Mouse (Mus musculus): ENCODE results near the gene Lrrc51. TPM values are rescaled to one million over a fixed set of nuclear protein-coding genes. Genes with fewer than 3 reads are reported as not detected.

The Lrrc51 gene
- 12.4 and 17.7 TPM in 2 replicates for total RNA-seq (2014; fragmentation: Nextera tagmentation)
- 2.9 and 4.1 TPM in 2 replicates for total RNA-seq (2017)
- 0.53 and 0.65 TPM in 2 replicates for polyA plus RNA-seq (2012)

- peak; percentile 98 for DNase-seq (ENCODE audit: low spot score)
- Histone ChIP-seq H3K4me1 (ENCODE audit: insufficient read depth, low read depth, low read length) (peaks cover 21% of the 10 kb centered on the region), H3K27me3 (ENCODE audit: insufficient read depth, low read length) (no peaks in the 10 kb centered on the region), H3K4me3 (ENCODE audit: low read depth, low read length) (peak within 1 kb of the TSS; percentile 83), H3K36me3 (replicated peaks) (peaks cover 41% of the 10 kb centered on the region), H3K9me3 (replicated peaks) (no peaks in the 10 kb centered on the region)
- TF ChIP-seq GATA1 (IDR thresholded peaks at IDR 0.05; ENCODE audit: borderline replicate concordance, low read length) (no peak), GATA2 (IDR thresholded peaks at IDR 0.05; ENCODE audit: borderline replicate concordance, low read depth, low read length) (no peak), POLR2AphosphoS5 (IDR thresholded peaks at IDR 0.05; ENCODE audit: insufficient replicate concordance, low read depth, low read length) (no peak), TAL1 (conservative IDR thresholded peaks at IDR 0.05; ENCODE audit: low read depth, low read length) (no peak), CTCF (IDR thresholded peaks at IDR 0.05; ENCODE audit: low read depth, low read length) (no peak)
- peak; percentile 98 for ATAC-seq (ENCODE audit: extremely low read depth, insufficient number of reproducible peaks, low FRiP score, poor library complexity, severe bottlenecking)
Measured at GRCm38 (mm10) chr7:101933751-101934240, at the start of gene Lrrc51, which contains the start of gene Numa1. Gene Lrrc51 (minus strand): TSS chr7:101933895. Gene Numa1 (plus strand): TSS chr7:101934111.

GRCm38 (mm10) chr7:101982735-101983134 lies 49.0 kb upstream of the Lrrc51 start:
- TF ChIP-seq GATA2 (IDR thresholded peaks at IDR 0.05; ENCODE audit: borderline replicate concordance, low read depth, low read length) (no peak), GATA1 (IDR thresholded peaks at IDR 0.05; ENCODE audit: borderline replicate concordance, low read length) (no peak), POLR2AphosphoS5 (IDR thresholded peaks at IDR 0.05; ENCODE audit: insufficient replicate concordance, low read depth, low read length) (no peak), TAL1 (conservative IDR thresholded peaks at IDR 0.05; ENCODE audit: low read depth, low read length) (no peak), CTCF (IDR thresholded peaks at IDR 0.05; ENCODE audit: low read depth, low read length) (no peak)
- Histone ChIP-seq H3K27me3 (ENCODE audit: insufficient read depth, low read length) (no peaks in the 10 kb centered on the region), H3K9me3 (replicated peaks) (no peaks in the 10 kb centered on the region), H3K4me1 (ENCODE audit: insufficient read depth, low read depth, low read length) (no peaks in the 10 kb centered on the region; the same call in 1 of the 2 replicates), H3K4me3 (ENCODE audit: low read depth, low read length) (no peak overlapping the region), H3K36me3 (replicated peaks) (peaks cover 74% of the 10 kb centered on the region)
- ATAC-seq (ENCODE audit: extremely low read depth, insufficient number of reproducible peaks, low FRiP score, poor library complexity, severe bottlenecking) (no peak), DNase-seq (ENCODE audit: low spot score) (no peak)

DNA sequence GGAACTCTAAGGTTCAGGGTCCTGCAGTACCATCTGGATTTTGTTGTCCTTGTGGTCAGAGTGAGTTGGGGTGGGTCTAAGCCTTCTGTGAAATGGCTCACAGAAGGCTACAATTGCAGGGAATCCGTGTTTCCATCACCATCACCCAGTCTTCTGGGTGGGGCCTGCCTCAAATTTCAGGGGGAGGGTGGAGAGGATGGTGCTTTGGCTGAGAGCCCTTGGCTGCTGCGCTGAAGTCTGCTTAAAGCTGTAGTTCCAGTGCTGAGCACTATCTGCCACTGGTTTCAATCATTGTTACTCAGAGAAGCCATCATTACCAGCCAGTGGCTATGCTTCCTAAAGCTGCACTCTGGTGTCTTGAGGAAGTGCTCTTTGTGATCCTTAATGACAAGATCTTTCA lies 40.8 kb upstream of the Lrrc51 start:
- no peak for DNase-seq (ENCODE audit: low spot score)
- Histone ChIP-seq H3K27me3 (ENCODE audit: insufficient read depth, low read length) (no peaks in the 10 kb centered on the region), H3K9me3 (replicated peaks) (no peaks in the 10 kb centered on the region), H3K4me1 (ENCODE audit: insufficient read depth, low read depth, low read length) (peaks cover 42% of the 10 kb centered on the region), H3K4me3 (ENCODE audit: low read depth, low read length) (no peak overlapping the region), H3K36me3 (replicated peaks) (peaks cover 44% of the 10 kb centered on the region)
- ATAC-seq (ENCODE audit: extremely low read depth, insufficient number of reproducible peaks, low FRiP score, poor library complexity, severe bottlenecking): no peak
- TF ChIP-seq CTCF (IDR thresholded peaks at IDR 0.05; ENCODE audit: low read depth, low read length) (no peak), GATA1 (IDR thresholded peaks at IDR 0.05; ENCODE audit: borderline replicate concordance, low read length) (no peak), POLR2AphosphoS5 (IDR thresholded peaks at IDR 0.05; ENCODE audit: insufficient replicate concordance, low read depth, low read length) (no peak), GATA2 (IDR thresholded peaks at IDR 0.05; ENCODE audit: borderline replicate concordance, low read depth, low read length) (no peak), TAL1 (conservative IDR thresholded peaks at IDR 0.05; ENCODE audit: low read depth, low read length) (no peak)

DNA sequence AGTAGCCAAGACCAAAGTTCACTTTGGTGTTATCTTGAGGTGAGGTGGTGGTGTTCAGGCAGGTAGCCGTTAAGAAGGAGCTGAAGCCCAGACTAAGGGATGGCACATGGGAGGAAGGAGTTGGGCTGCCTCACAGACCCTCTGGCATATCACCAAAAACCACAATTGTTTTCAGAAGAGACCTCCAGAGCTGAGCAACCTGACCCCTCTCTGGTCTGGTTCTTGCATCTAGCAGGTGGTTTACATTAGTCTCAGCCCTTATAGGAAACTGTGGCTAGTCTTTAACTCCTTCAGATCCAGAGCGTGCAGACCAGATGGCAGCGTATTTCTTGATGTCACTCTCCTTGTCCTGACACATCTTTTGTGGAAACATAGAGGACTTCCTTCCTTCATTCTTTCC lies 40.0 kb upstream of the Lrrc51 start:
- ATAC-seq (ENCODE audit: extremely low read depth, insufficient number of reproducible peaks, low FRiP score, poor library complexity, severe bottlenecking) (no peak), DNase-seq (ENCODE audit: low spot score) (no peak)
- TF ChIP-seq GATA1 (IDR thresholded peaks at IDR 0.05; ENCODE audit: borderline replicate concordance, low read length): no peak
- no peak for TF ChIP-seq POLR2AphosphoS5 (IDR thresholded peaks at IDR 0.05; ENCODE audit: insufficient replicate concordance, low read depth, low read length)
- no peak for TF ChIP-seq GATA2 (IDR thresholded peaks at IDR 0.05; ENCODE audit: borderline replicate concordance, low read depth, low read length)
- TF ChIP-seq TAL1 (conservative IDR thresholded peaks at IDR 0.05; ENCODE audit: low read depth, low read length): no peak
- TF ChIP-seq CTCF (IDR thresholded peaks at IDR 0.05; ENCODE audit: low read depth, low read length): no peak
- Histone ChIP-seq H3K36me3 (replicated peaks) (peaks cover 40% of the 10 kb centered on the region), H3K4me3 (ENCODE audit: low read depth, low read length) (no peak overlapping the region), H3K27me3 (ENCODE audit: insufficient read depth, low read length) (no peaks in the 10 kb centered on the region), H3K4me1 (ENCODE audit: insufficient read depth, low read depth, low read length) (peaks cover 48% of the 10 kb centered on the region), H3K9me3 (replicated peaks) (no peaks in the 10 kb centered on the region)

GRCm38 (mm10) chr7:101971721-101972120 lies 38.0 kb upstream of the Lrrc51 start:
- no peak overlapping the region for H3K4me3 ChIP-seq (ENCODE audit: low read depth, low read length)

GRCm38 (mm10) chr7:101970821-101971461 lies 37.2 kb upstream of the Lrrc51 start:
- peak overlapping the region; percentile 77 for H3K4me3 ChIP-seq (ENCODE audit: low read depth, low read length)
- TF ChIP-seq GATA2 (IDR thresholded peaks at IDR 0.05; ENCODE audit: borderline replicate concordance, low read depth, low read length) (no peak), TAL1 (conservative IDR thresholded peaks at IDR 0.05; ENCODE audit: low read depth, low read length) (no peak), POLR2AphosphoS5 (IDR thresholded peaks at IDR 0.05; ENCODE audit: insufficient replicate concordance, low read depth, low read length) (no peak), GATA1 (IDR thresholded peaks at IDR 0.05; ENCODE audit: borderline replicate concordance, low read length) (no peak), CTCF (IDR thresholded peaks at IDR 0.05; ENCODE audit: low read depth, low read length) (no peak)
- DNase-seq (ENCODE audit: low spot score) (peak; percentile 27), ATAC-seq (ENCODE audit: extremely low read depth, insufficient number of reproducible peaks, low FRiP score, poor library complexity, severe bottlenecking) (peak; percentile 36; the same call in 1 of the 2 replicates)
- H3K9me3 ChIP-seq (replicated peaks): no peaks in the 10 kb centered on the region
- H3K27me3 ChIP-seq (ENCODE audit: insufficient read depth, low read length): no peaks in the 10 kb centered on the region
- H3K4me1 ChIP-seq (ENCODE audit: insufficient read depth, low read depth, low read length): peaks cover 60% of the 10 kb centered on the region
- H3K36me3 ChIP-seq (replicated peaks): peaks cover 26% of the 10 kb centered on the region

More at GRCm38 (mm10) chr7:101971721-101972120, 38.0 kb upstream of the Lrrc51 start:
- Histone ChIP-seq H3K9me3 (replicated peaks) (no peaks in the 10 kb centered on the region), H3K36me3 (replicated peaks) (peaks cover 33% of the 10 kb centered on the region), H3K4me1 (ENCODE audit: insufficient read depth, low read depth, low read length) (peaks cover 60% of the 10 kb centered on the region), H3K27me3 (ENCODE audit: insufficient read depth, low read length) (no peaks in the 10 kb centered on the region)
- DNase-seq (ENCODE audit: low spot score) (no peak), ATAC-seq (ENCODE audit: extremely low read depth, insufficient number of reproducible peaks, low FRiP score, poor library complexity, severe bottlenecking) (no peak)
- no peak for TF ChIP-seq POLR2AphosphoS5 (IDR thresholded peaks at IDR 0.05; ENCODE audit: insufficient replicate concordance, low read depth, low read length)
- no peak for TF ChIP-seq CTCF (IDR thresholded peaks at IDR 0.05; ENCODE audit: low read depth, low read length)
- TF ChIP-seq TAL1 (conservative IDR thresholded peaks at IDR 0.05; ENCODE audit: low read depth, low read length): no peak
- no peak for TF ChIP-seq GATA1 (IDR thresholded peaks at IDR 0.05; ENCODE audit: borderline replicate concordance, low read length)
- no peak for TF ChIP-seq GATA2 (IDR thresholded peaks at IDR 0.05; ENCODE audit: borderline replicate concordance, low read depth, low read length)
